Mouse (Mus musculus): ENCODE results near the gene Sox8. TPM values are rescaled to one million over a fixed set of nuclear protein-coding genes. Genes with fewer than 3 reads are reported as not detected.

Gene Sox8
- polyA plus RNA-seq, 1 experiment from 2014 or later = 10.7 TPM

- peaks cover 17% of the 10 kb centered on the region for H3K4me1 ChIP-seq
- no peak overlapping the region for H3K4me2 ChIP-seq
- H3K9me3 ChIP-seq = no peaks in the 10 kb centered on the region
Observed at GRCm38 (mm10) chr17:25577702-25578101, 7.2 kb upstream of the Sox8 start.

DNA sequence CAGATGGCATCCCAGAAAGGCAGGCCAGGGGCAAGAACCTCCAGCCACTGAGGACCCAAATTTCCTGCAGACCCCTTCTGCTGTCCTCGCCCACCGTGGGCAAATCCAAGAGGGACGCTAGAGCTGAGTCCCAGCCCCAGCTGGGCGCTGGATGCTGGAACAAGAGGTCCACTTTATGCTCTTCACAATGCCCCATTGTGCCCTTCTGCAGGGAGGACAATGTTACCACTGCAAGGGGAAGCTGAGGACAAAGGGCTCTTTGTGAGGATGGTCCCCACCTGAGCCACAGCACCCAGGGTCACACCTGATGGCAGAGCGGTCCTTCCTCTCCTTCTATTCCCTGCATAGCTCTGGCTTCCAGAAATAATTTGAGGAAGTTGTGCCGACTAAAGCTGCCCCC is 6.8 kb upstream of the Sox8 start:
- 51% methylated on average over 6 of the region's 6 CpGs for WGBS
- no peak for ATAC-seq (replicated peaks)

More at GRCm38 (mm10) chr17:25577702-25578101, 7.2 kb upstream of the Sox8 start:
- Histone ChIP-seq H3K9ac (no peak overlapping the region), H3K4me3 (no peak overlapping the region), H3K27me3 (replicated peaks) (no peaks in the 10 kb centered on the region), H3K36me3 (replicated peaks) (no peaks in the 10 kb centered on the region), H3K27ac (no peak overlapping the region)
- ATAC-seq (replicated peaks) = no peak
- WGBS = 40% methylated on average over 2 of the region's 2 CpGs

GRCm38 (mm10) chr17:25576034-25576433 is 5.5 kb upstream of the Sox8 start:
- Histone ChIP-seq H3K4me1 (peaks cover 20% of the 10 kb centered on the region), H3K27me3 (replicated peaks) (peaks cover 8% of the 10 kb centered on the region; the same call in 1 of the 2 replicates), H3K9ac (no peak overlapping the region), H3K9me3 (no peaks in the 10 kb centered on the region), H3K4me3 (no peak overlapping the region), H3K36me3 (replicated peaks) (no peaks in the 10 kb centered on the region), H3K4me2 (no peak overlapping the region), H3K27ac (no peak overlapping the region)
- 86% methylated on average over 2 of the region's 2 CpGs for WGBS
- ATAC-seq (replicated peaks) = no peak

More for the DNA sequence above, 6.8 kb upstream of the Sox8 start:
- no peak overlapping the region for H3K9ac ChIP-seq
- H3K4me3 ChIP-seq = no peak overlapping the region
- H3K27ac ChIP-seq = no peak overlapping the region
- H3K27me3 ChIP-seq (replicated peaks) = 0 out of 2 replicates have a peak, but pooled peaks cover 2% of the 10 kb centered on the region
- H3K9me3 ChIP-seq = no peaks in the 10 kb centered on the region
- no peaks in the 10 kb centered on the region for H3K36me3 ChIP-seq (replicated peaks)
- H3K4me2 ChIP-seq = no peak overlapping the region
- peaks cover 17% of the 10 kb centered on the region for H3K4me1 ChIP-seq

DNA sequence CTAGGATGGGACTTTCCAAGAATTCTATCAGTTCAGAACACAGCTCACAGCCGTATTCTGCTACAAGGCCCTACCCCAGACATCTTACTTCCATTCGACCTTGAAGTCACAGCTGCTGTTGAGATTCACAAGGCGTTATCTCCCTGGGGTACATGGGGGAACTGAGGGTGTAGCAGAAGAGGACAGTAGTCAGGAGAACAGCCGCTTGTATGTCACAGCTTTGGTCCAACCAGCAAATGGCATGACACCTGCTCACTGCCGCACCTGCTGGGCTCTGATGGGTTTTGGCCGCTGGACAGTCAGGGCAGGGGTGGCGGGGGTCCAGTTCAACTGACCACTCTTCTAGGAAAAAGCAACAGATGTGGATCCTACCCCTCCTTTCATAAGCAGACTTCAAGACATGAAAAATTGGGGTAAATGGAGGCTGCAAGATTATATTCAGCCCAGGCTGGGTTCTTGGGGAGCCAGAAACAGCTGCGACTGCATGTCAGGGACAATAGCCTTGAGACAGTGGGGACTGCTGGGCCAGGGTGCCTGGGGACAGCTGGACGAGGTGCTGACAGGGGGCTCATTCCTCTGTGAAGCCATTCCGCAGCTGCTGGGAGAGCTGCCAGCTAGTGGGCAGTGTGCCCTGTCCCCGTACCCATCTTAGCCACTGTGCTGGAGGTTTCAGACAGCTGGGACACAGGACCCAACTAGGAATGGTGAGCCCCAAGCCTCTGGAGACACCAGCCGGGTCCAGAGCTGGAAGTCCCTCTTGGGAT is 4.9 kb upstream of the Sox8 start:
- H3K27me3 ChIP-seq (replicated peaks) = peaks cover 13% of the 10 kb centered on the region
- no peaks in the 10 kb centered on the region for H3K9me3 ChIP-seq
- no peak for ATAC-seq (replicated peaks)
- WGBS = 69% methylated on average over 12 of the region's 12 CpGs
- H3K36me3 ChIP-seq (replicated peaks) = no peaks in the 10 kb centered on the region
- no peak overlapping the region for H3K27ac ChIP-seq
- H3K4me3 ChIP-seq = no peak overlapping the region
- H3K4me2 ChIP-seq = no peak overlapping the region
- H3K4me1 ChIP-seq = peaks cover 26% of the 10 kb centered on the region
- no peak overlapping the region; the same call in 1 of the 2 replicates for H3K9ac ChIP-seq

DNA sequence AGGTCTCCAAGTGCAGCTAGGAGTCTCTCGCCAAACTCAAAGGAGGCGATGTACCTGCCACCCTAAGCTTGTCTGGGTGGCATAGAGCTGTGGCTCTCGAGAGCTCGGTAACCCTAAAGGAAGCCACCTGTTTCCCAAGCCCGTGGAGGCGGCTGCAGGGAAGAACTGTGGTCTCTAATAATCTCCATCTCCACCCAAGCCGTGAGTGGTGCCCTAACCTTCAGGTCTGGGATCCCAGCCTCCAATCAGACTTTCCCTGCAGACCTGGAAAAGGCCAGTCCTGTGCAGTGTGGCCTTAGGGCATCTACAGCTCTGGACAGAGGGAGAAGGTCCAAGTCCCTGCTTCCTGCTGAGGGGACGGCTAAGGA is 951 bp upstream of the Sox8 start:
- Histone ChIP-seq H3K27ac (no peak overlapping the region), H3K4me3 (peak overlapping the region; percentile 46), H3K4me1 (peaks cover 22% of the 10 kb centered on the region), H3K9ac (peak overlapping the region; percentile 48), H3K4me2 (peak overlapping the region; percentile 81), H3K9me3 (no peaks in the 10 kb centered on the region), H3K27me3 (replicated peaks) (peaks cover 35% of the 10 kb centered on the region), H3K36me3 (replicated peaks) (no peaks in the 10 kb centered on the region)
- no peak for ATAC-seq (replicated peaks)
- WGBS = 7% methylated on average over 8 of the region's 8 CpGs

- WGBS = 3% methylated on average over 54 of the region's 54 CpGs
- Histone ChIP-seq H3K4me2 (peak overlapping the region; percentile 81), H3K27me3 (replicated peaks) (peaks cover 35% of the 10 kb centered on the region), H3K4me3 (peak overlapping the region; percentile 46), H3K27ac (no peak overlapping the region), H3K4me1 (peaks cover 28% of the 10 kb centered on the region), H3K9me3 (no peaks in the 10 kb centered on the region), H3K36me3 (replicated peaks) (no peaks in the 10 kb centered on the region), H3K9ac (peak overlapping the region; percentile 42)
- ATAC-seq (replicated peaks) = no peak
Observed at GRCm38 (mm10) chr17:25569833-25570647, 446 bp downstream of the Sox8 start.

DNA sequence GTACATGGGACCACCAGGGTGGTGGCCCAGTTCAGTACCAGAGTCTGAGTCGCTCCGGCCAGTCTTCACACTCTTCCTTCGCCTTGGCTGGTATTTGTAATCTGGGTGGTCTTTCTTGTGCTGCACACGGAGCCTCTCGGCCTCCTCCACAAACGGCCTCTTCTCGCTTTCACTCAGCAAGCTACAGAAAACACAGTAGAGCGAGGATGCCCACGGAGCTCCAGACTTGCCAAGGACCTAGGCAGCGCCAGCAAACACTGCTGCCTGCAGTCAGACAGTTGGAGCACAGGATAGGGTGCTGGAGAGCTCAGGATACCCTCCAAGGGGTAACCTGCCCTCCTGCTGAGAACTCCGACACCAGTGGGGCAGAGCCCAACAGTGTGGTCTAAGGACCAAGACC is 1.6 kb downstream of the Sox8 start:
- peak overlapping the region; percentile 46 for H3K4me3 ChIP-seq
- H3K27me3 ChIP-seq (replicated peaks) = peaks cover 35% of the 10 kb centered on the region
- H3K27ac ChIP-seq = 0 out of 2 replicates have a peak overlapping the region, but pooled peaks have one; percentile 38
- no peaks in the 10 kb centered on the region for H3K36me3 ChIP-seq (replicated peaks)
- 67% methylated on average over 11 of the region's 11 CpGs for WGBS
- no peak for ATAC-seq (replicated peaks)
- no peak overlapping the region for H3K9ac ChIP-seq
- H3K4me2 ChIP-seq = peak overlapping the region; percentile 81
- H3K4me1 ChIP-seq = peaks cover 28% of the 10 kb centered on the region
- H3K9me3 ChIP-seq = no peaks in the 10 kb centered on the region

DNA sequence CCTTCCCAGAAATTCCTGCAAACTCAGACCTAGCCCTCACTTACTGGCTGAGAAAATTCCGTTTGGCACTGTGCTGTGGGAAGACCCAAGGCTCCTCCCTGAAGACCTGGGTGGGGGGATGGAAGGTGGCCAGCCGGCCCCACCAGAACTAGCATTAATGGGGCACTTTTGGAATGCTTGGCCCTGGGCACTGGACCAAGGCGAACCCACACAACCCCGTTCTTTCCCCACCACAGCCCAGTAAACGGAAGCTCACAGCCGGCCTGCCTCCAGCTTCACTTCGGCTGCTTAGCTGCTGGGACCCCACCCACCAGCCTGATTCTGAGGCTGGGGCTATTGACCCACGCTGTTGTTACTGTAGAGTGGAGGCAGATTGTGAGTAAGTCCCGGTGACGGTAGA is 2.3 kb downstream of the Sox8 start:
- Histone ChIP-seq H3K9ac (no peak overlapping the region), H3K36me3 (replicated peaks) (no peaks in the 10 kb centered on the region), H3K27me3 (replicated peaks) (peaks cover 35% of the 10 kb centered on the region), H3K27ac (0 out of 2 replicates have a peak overlapping the region, but pooled peaks have one; percentile 21), H3K4me2 (peak overlapping the region; percentile 81), H3K9me3 (no peaks in the 10 kb centered on the region), H3K4me1 (peaks cover 28% of the 10 kb centered on the region), H3K4me3 (peak overlapping the region; percentile 46)
- 42% methylated on average over 10 of the region's 10 CpGs for WGBS
- no peak for ATAC-seq (replicated peaks)

- H3K27me3 ChIP-seq (replicated peaks) = peaks cover 35% of the 10 kb centered on the region
- H3K36me3 ChIP-seq (replicated peaks) = no peaks in the 10 kb centered on the region
- H3K9ac ChIP-seq = no peak overlapping the region
- H3K4me1 ChIP-seq = peaks cover 28% of the 10 kb centered on the region
- peak overlapping the region; percentile 81 for H3K4me2 ChIP-seq
- H3K27ac ChIP-seq = 0 out of 2 replicates have a peak overlapping the region, but pooled peaks have one; percentile 21
- H3K9me3 ChIP-seq = no peaks in the 10 kb centered on the region
- WGBS = 24% methylated on average over 14 of the region's 14 CpGs
- ATAC-seq (replicated peaks) = no peak
- H3K4me3 ChIP-seq = peak overlapping the region; percentile 46
Observed at GRCm38 (mm10) chr17:25567745-25568144, 2.7 kb downstream of the Sox8 start.

DNA sequence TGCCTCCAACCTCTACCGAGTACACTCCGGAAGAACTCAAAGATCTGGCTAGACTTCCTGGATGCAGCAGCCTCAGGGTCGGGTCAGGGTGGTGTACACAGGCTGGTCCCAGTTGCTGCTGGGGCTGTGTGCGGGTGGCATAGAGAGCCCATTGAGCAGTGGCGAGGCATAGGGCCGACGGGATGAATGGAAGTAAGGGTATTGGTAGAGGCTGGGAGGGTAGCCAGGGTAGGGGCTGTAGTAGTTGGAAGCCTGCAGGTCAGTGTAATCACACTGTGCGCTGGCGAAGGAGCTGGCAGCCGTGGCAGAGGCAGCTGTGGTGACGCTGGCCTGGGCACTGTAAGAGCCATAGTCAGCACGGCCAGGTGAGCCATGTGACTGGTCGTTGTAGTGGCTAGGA is 3.2 kb downstream of the Sox8 start:
- Histone ChIP-seq H3K4me2 (peak overlapping the region; percentile 81), H3K4me1 (peaks cover 28% of the 10 kb centered on the region), H3K9me3 (no peaks in the 10 kb centered on the region), H3K27me3 (replicated peaks) (peaks cover 33% of the 10 kb centered on the region), H3K36me3 (replicated peaks) (no peaks in the 10 kb centered on the region), H3K4me3 (0 out of 2 replicates have a peak overlapping the region, but pooled peaks have one; percentile 6), H3K27ac (0 out of 2 replicates have a peak overlapping the region, but pooled peaks have one; percentile 8), H3K9ac (no peak overlapping the region)
- 69% methylated on average over 13 of the region's 13 CpGs for WGBS
- no peak for ATAC-seq (replicated peaks)

DNA sequence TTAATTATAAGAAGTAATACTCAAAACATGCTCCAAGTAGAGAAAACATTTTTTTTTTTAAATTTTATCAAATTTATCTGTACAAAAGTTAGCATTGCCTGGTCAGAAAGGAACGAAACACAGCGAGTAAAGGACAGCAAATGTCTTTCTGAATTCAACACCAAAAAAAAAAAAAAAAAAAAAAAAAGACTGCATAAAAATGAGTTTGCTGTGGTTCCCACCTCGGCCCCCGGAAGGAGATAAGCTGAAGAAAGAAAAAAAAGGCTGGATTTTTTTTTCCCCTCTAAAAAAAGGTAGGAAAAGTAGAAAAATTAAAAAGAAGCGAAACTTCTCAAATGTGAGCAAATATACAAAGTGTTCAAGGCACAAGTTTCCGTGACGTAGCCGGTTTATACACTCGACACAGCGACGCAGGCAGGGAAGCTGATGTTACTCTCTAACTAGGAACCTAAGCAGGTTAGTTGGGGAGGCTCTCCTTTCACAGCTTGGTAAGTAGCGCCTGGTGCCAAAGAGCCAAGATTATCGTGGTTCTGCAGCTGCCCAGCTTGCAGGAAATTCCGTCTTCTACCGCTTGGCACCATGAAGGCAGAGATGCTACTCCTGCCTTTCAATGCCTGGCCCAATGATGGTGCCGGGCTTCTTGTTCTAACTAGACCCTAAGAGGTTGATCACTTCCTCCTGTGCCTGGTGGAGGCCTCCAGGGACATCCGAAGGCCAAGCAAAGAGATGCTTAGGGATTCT is 4.5 kb downstream of the Sox8 start:
- H3K27me3 ChIP-seq (replicated peaks) = peaks cover 27% of the 10 kb centered on the region
- H3K27ac ChIP-seq = peak overlapping the region; percentile 54
- 77% methylated on average over 17 of the region's 17 CpGs for WGBS
- H3K4me1 ChIP-seq = peaks cover 30% of the 10 kb centered on the region
- no peak overlapping the region for H3K4me3 ChIP-seq
- ATAC-seq (replicated peaks) = no peak
- H3K36me3 ChIP-seq (replicated peaks) = no peaks in the 10 kb centered on the region
- H3K9ac ChIP-seq = no peak overlapping the region
- no peak overlapping the region for H3K4me2 ChIP-seq
- no peaks in the 10 kb centered on the region for H3K9me3 ChIP-seq

DNA sequence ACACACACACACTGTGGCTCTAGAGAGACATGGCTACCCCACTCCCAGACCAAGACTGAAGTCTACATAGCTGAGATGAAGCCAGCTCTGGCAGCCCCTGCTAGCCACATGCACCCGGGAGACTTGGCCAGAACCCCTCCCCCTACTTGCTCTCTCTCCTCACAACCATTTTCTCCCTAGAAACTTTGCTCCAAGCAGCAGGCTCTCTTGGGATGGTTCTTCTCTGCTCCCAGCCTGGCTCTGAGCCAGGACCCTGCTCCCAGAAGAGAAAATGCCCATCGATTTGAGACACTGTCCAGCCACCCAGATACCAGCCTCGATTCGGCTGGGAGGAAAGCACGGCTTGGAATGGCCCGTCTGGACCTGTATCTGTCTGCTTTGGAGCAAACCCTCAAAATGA is 5.2 kb downstream of the Sox8 start:
- H3K4me1 ChIP-seq = peaks cover 22% of the 10 kb centered on the region

More for the DNA sequence above, 5.2 kb downstream of the Sox8 start:
- Histone ChIP-seq H3K9me3 (no peaks in the 10 kb centered on the region), H3K27ac (peak overlapping the region; percentile 54), H3K36me3 (replicated peaks) (no peaks in the 10 kb centered on the region), H3K4me2 (peak overlapping the region; percentile 3; the same call in 1 of the 2 replicates), H3K27me3 (replicated peaks) (peaks cover 20% of the 10 kb centered on the region), H3K4me3 (no peak overlapping the region), H3K9ac (no peak overlapping the region)
- ATAC-seq (replicated peaks) = no peak
- 17% methylated on average over 6 of the region's 6 CpGs for WGBS
